Mouse (Mus musculus) left cerebral cortex, postnatal 25 days (tissue): ENCODE measurements around the gene Ago1. TPM values are rescaled to one million over a fixed set of nuclear protein-coding genes. Genes with fewer than 3 reads are reported as not detected.

Experiments
- DNase-seq, 2 experiments: peaks; one replicate each; pipeline ENCODE4 v3.0.0; 2022; ENCODE audit warnings: low spot score in 2 of 2, mixed read lengths in 1 of 2
- intact Hi-C: fragments of 180-260 bp; cut with DNase I; formaldehyde crosslinking; loops from one replicate; pipeline ENCODE4 v1.15.1; 2025
- total RNA-seq, 2 experiments: library from RNA; stranded (reverse); gene quantifications; 2 replicates each; pipeline ENCODE4 v1.2.3; 2021

Gene Ago1
- total RNA-seq = 10 to 100 TPM; 45.7 to 47.2 TPM

GRCm38 (mm10) chr4:126468285-126468901, at the start of gene Ago1:
Gene Ago1 (minus strand): TSS chr4:126468583.
- intact Hi-C loops = loop anchor here (1.0 to 2.0 kb wide), 2 partner anchors 40 to 65 kb away; partner anchors contain the start of genes Ago3 and Ago4
- peak; percentile 94 to 96 for DNase-seq

GRCm38 (mm10) chr4:126512308-126513066, 44.1 kb upstream of the Ago1 start:
- DNase-seq = no peak
- intact Hi-C loops = no loop called here

- DNase-seq = no peak
- intact Hi-C loops = no loop called here
Observed at GRCm38 (mm10) chr4:126511013-126511412, 42.6 kb upstream of the Ago1 start.

- intact Hi-C loops = no loop called here
- DNase-seq = no peak
Observed at GRCm38 (mm10) chr4:126509072-126509471, 40.7 kb upstream of the Ago1 start.

- no peak for DNase-seq
- intact Hi-C loops = no loop called here
Observed at GRCm38 (mm10) chr4:126508110-126508899, 39.9 kb upstream of the Ago1 start.

- intact Hi-C loops = no loop called here
- DNase-seq = no peak
Observed at GRCm38 (mm10) chr4:126502977-126503309, 34.6 kb upstream of the Ago1 start.

GRCm38 (mm10) chr4:126502141-126502976, 34.0 kb upstream of the Ago1 start:
- no peak for DNase-seq
- intact Hi-C loops = no loop called here

- DNase-seq = no peak
- intact Hi-C loops = no loop called here
Observed at GRCm38 (mm10) chr4:126498601-126499000, 30.2 kb upstream of the Ago1 start.

GRCm38 (mm10) chr4:126496963-126497362, 28.6 kb upstream of the Ago1 start:
- no peak for DNase-seq
- intact Hi-C loops = no loop called here

- intact Hi-C loops = no loop called here
Observed at GRCm38 (mm10) chr4:126495942-126496790, 27.8 kb upstream of the Ago1 start.

GRCm38 (mm10) chr4:126495453-126495852, 27.1 kb upstream of the Ago1 start:
- intact Hi-C loops = no loop called here
- no peak for DNase-seq

More at GRCm38 (mm10) chr4:126495942-126496790, 27.8 kb upstream of the Ago1 start:
- no peak for DNase-seq

GRCm38 (mm10) chr4:126493416-126493815, 25.0 kb upstream of the Ago1 start:
- intact Hi-C loops = no loop called here
- DNase-seq = no peak

GRCm38 (mm10) chr4:126491977-126492376, 23.6 kb upstream of the Ago1 start:
- intact Hi-C loops = no loop called here
- no peak for DNase-seq

GRCm38 (mm10) chr4:126490726-126491125, 22.3 kb upstream of the Ago1 start:
- intact Hi-C loops = no loop called here
- no peak for DNase-seq

GRCm38 (mm10) chr4:126489811-126490210, 21.4 kb upstream of the Ago1 start:
- DNase-seq = no peak
- intact Hi-C loops = no loop called here

GRCm38 (mm10) chr4:126486217-126486616, 17.8 kb upstream of the Ago1 start:
- DNase-seq = peak in 1 of 2 experiments; percentile 43
- intact Hi-C loops = no loop called here

GRCm38 (mm10) chr4:126485065-126485464, 16.7 kb upstream of the Ago1 start:
- intact Hi-C loops = no loop called here
- no peak for DNase-seq

- intact Hi-C loops = no loop called here
- no peak for DNase-seq
Observed at GRCm38 (mm10) chr4:126483874-126484273, 15.5 kb upstream of the Ago1 start.

- intact Hi-C loops = no loop called here
- no peak for DNase-seq
Observed at GRCm38 (mm10) chr4:126482951-126483350, 14.6 kb upstream of the Ago1 start.
